Mouse (Mus musculus): ENCODE measurements at regions not wholly inside any gene's neighbourhood (a gene's known extent, or its start where the extent isn't known, plus 50 kb on each side); places are given as distances from the start of the nearest gene placed in this dataset.
A peak's percentile ranks its signal among the peaks of the same experiment; 100 is the strongest.

GRCm38 (mm10) chr2:28349911-28350310, 96.7 kb upstream of the Ppp1r26 start:
- no peak for DNase-seq (ENCODE audit: low spot score in 2 of 2)

GRCm38 (mm10) chr2:28351445-28351844, 95.2 kb upstream of the Ppp1r26 start:
- no peak for DNase-seq (ENCODE audit: low spot score in 2 of 2)

GRCm38 (mm10) chr2:28352903-28353302, 93.7 kb upstream of the Ppp1r26 start:
- no peak for DNase-seq (ENCODE audit: low spot score in 2 of 2)

- DNase-seq (ENCODE audit: low spot score in 2 of 2) = no peak
Observed at GRCm38 (mm10) chr2:28362199-28362598, 84.4 kb upstream of the Ppp1r26 start.

GRCm38 (mm10) chr2:28364623-28365022, 82.0 kb upstream of the Ppp1r26 start:
- no peak for DNase-seq (ENCODE audit: low spot score in 2 of 2)

- DNase-seq (ENCODE audit: low spot score in 2 of 2) = no peak
Observed at GRCm38 (mm10) chr2:28365756-28366155, 80.8 kb upstream of the Ppp1r26 start.

GRCm38 (mm10) chr2:28374838-28375237, 71.8 kb upstream of the Ppp1r26 start:
- peak in 1 of 2 experiments; percentile 25 for DNase-seq (ENCODE audit: low spot score in 2 of 2)

- no peak for DNase-seq (ENCODE audit: low spot score in 2 of 2)
Observed at GRCm38 (mm10) chr2:28377948-28378822, 68.4 kb upstream of the Ppp1r26 start.

GRCm38 (mm10) chr2:28382051-28382802, 64.4 kb upstream of the Ppp1r26 start:
- DNase-seq (ENCODE audit: low spot score in 2 of 2) = no peak

- DNase-seq (ENCODE audit: low spot score in 2 of 2) = no peak
Observed at GRCm38 (mm10) chr2:28384875-28385274, 61.7 kb upstream of the Ppp1r26 start.

- DNase-seq (ENCODE audit: low spot score in 2 of 2) = no peak
Observed at GRCm38 (mm10) chr2:28386784-28387183, 59.8 kb upstream of the Ppp1r26 start.

GRCm38 (mm10) chr2:28387422-28387836, 59.2 kb upstream of the Ppp1r26 start:
- DNase-seq (ENCODE audit: low spot score in 2 of 2) = peak; percentile 16 to 26

GRCm38 (mm10) chr2:28387926-28388325, 58.7 kb upstream of the Ppp1r26 start:
- DNase-seq (ENCODE audit: low spot score in 2 of 2) = no peak

GRCm38 (mm10) chr2:28389703-28390102, 56.9 kb upstream of the Ppp1r26 start:
- DNase-seq (ENCODE audit: low spot score in 2 of 2) = no peak

GRCm38 (mm10) chr2:28395391-28395790, 51.2 kb upstream of the Ppp1r26 start:
- DNase-seq (ENCODE audit: low spot score in 2 of 2) = no peak
